Mouse (Mus musculus) adrenal gland, postnatal 4 days (tissue): Measurements from ENCODE around the gene Lmbr1. TPM values are rescaled to one million over a fixed set of nuclear protein-coding genes. Genes with fewer than 3 reads are reported as not detected.

Experiments used
- microRNA-seq: library from miRNA; unstranded; fragments of <30 nt; microRNA quantifications from one replicate; pipeline ENCODE4 v1.2.0, GENCODE M21; 2021
- total RNA-seq, 2 experiments: library from RNA; stranded (reverse); gene quantifications; 2 replicates each; pipeline ENCODE4 v1.2.3; 2021

Gene Lmbr1
- total RNA-seq, 2 experiments from 2014 or later, result 11.9 to 15.2 TPM

Small RNA genes within 50 kb of the gene (microRNA-seq; reads per million reads assigned to microRNA genes)
- not detected for gene Gm23801

Other genes starting within 250 kb of the Lmbr1 start
- 1 to 10 TPM; 3.4 to 4.8 TPM for gene Rnf32, start 182.4 kb downstream of the Lmbr1 start, total RNA-seq
- gene Nom1, start 56.3 kb upstream of the Lmbr1 start, total RNA-seq, result 10 to 100 TPM; 45.0 to 50.9 TPM
- gene Mnx1, start 100.1 kb upstream of the Lmbr1 start, total RNA-seq, result under 1 TPM in 1 of 2 experiments, not detected in 1; 0.34 TPM
- gene Ube3c, start 190.9 kb upstream of the Lmbr1 start, total RNA-seq, result 10 to 100 TPM; 46.2 to 49.5 TPM